Mouse (Mus musculus): Measurements from ENCODE around the gene Numb. TPM values are rescaled to one million over a fixed set of nuclear protein-coding genes. Genes with fewer than 3 reads are reported as not detected.

Gene Numb
- total RNA-seq, 1 experiment: 17.2 TPM

GRCm38 (mm10) chr12:83850334-83850733, 71.4 kb downstream of the Numb start:
- in situ Hi-C loops (cut with MboI; ENCODE audit: low sequenced_read_pairs in 2 of 2, unreplicated experiment in 2 of 2): no loop called here
- no peaks in the 10 kb centered on the region for H3K4me1 ChIP-seq (ENCODE audit: control insufficient read depth in 2 of 2, insufficient read depth in 2 of 2, low read length in 2 of 2, poor library complexity in 1 of 2)
- H3K36me3 ChIP-seq (ENCODE audit: control insufficient read depth, insufficient read depth, low read length, poor library complexity, severe bottlenecking): no peaks in the 10 kb centered on the region
- H3K9me3 ChIP-seq (ENCODE audit: control insufficient read depth, insufficient read depth, low read depth, low read length): no peaks in the 10 kb centered on the region
- TF ChIP-seq CHD2 (IDR thresholded peaks at IDR 0.05; ENCODE audit: low read depth, low read length) (no peak), ZNF384 (IDR thresholded peaks at IDR 0.05; ENCODE audit: low read depth, low read length) (no peak)
- no peak overlapping the region for H3K27ac ChIP-seq (ENCODE audit: insufficient read depth, low read depth, low read length, poor library complexity, severe bottlenecking)
- DNase-seq (ENCODE audit: low read depth, low spot score): no peak
- no peak overlapping the region for H3K4me3 ChIP-seq (ENCODE audit: insufficient read depth in 1 of 2, low read depth in 1 of 2, low read length in 2 of 2, poor library complexity in 1 of 2, severe bottlenecking in 1 of 2)
- no peak overlapping the region for H3K9ac ChIP-seq (ENCODE audit: insufficient read depth, low read depth, low read length, poor library complexity, severe bottlenecking)

GRCm38 (mm10) chr12:83848595-83849231, 73.0 kb downstream of the Numb start:
- H3K27ac ChIP-seq (ENCODE audit: insufficient read depth, low read depth, low read length, poor library complexity, severe bottlenecking): no peak overlapping the region
- H3K9me3 ChIP-seq (ENCODE audit: control insufficient read depth, insufficient read depth, low read depth, low read length): no peaks in the 10 kb centered on the region
- no peak overlapping the region for H3K4me3 ChIP-seq (ENCODE audit: insufficient read depth in 1 of 2, low read depth in 1 of 2, low read length in 2 of 2, poor library complexity in 1 of 2, severe bottlenecking in 1 of 2)
- H3K4me1 ChIP-seq (ENCODE audit: control insufficient read depth in 2 of 2, insufficient read depth in 2 of 2, low read length in 2 of 2, poor library complexity in 1 of 2): no peaks in the 10 kb centered on the region
- TF ChIP-seq ZC3H11A (IDR thresholded peaks at IDR 0.05; ENCODE audit: borderline replicate concordance, low read depth, low read length): no peak
- TF ChIP-seq CHD2 (IDR thresholded peaks at IDR 0.05; ENCODE audit: low read depth, low read length): no peak
- TF ChIP-seq ZNF384 (IDR thresholded peaks at IDR 0.05; ENCODE audit: low read depth, low read length): no peak
- TF ChIP-seq MAFK (IDR thresholded peaks at IDR 0.05; ENCODE audit: insufficient read depth, low read depth, low read length): no peak
- no peak for TF ChIP-seq HCFC1 (IDR thresholded peaks at IDR 0.05; ENCODE audit: borderline replicate concordance, insufficient read depth, low read length)
- H3K36me3 ChIP-seq (ENCODE audit: control insufficient read depth, insufficient read depth, low read length, poor library complexity, severe bottlenecking): no peaks in the 10 kb centered on the region
- in situ Hi-C loops (cut with MboI; ENCODE audit: low sequenced_read_pairs in 2 of 2, unreplicated experiment in 2 of 2): no loop called here
- no peak overlapping the region for H3K9ac ChIP-seq (ENCODE audit: insufficient read depth, low read depth, low read length, poor library complexity, severe bottlenecking)
- no peak for DNase-seq (ENCODE audit: low read depth, low spot score)

- Histone ChIP-seq H3K9me3 (ENCODE audit: control insufficient read depth, insufficient read depth, low read depth, low read length) (no peaks in the 10 kb centered on the region), H3K4me1 (ENCODE audit: control insufficient read depth in 2 of 2, insufficient read depth in 2 of 2, low read length in 2 of 2, poor library complexity in 1 of 2) (no peaks in the 10 kb centered on the region), H3K36me3 (ENCODE audit: control insufficient read depth, insufficient read depth, low read length, poor library complexity, severe bottlenecking) (no peaks in the 10 kb centered on the region), H3K27ac (ENCODE audit: insufficient read depth, low read depth, low read length, poor library complexity, severe bottlenecking) (no peak overlapping the region), H3K9ac (ENCODE audit: insufficient read depth, low read depth, low read length, poor library complexity, severe bottlenecking) (no peak overlapping the region), H3K4me3 (ENCODE audit: insufficient read depth in 1 of 2, low read depth in 1 of 2, low read length in 2 of 2, poor library complexity in 1 of 2, severe bottlenecking in 1 of 2) (no peak overlapping the region)
- in situ Hi-C loops (cut with MboI; ENCODE audit: low sequenced_read_pairs in 2 of 2, unreplicated experiment in 2 of 2): no loop called here
- no peak for DNase-seq (ENCODE audit: low read depth, low spot score)
- TF ChIP-seq MAFK (IDR thresholded peaks at IDR 0.05; ENCODE audit: insufficient read depth, low read depth, low read length) (no peak), ZNF384 (IDR thresholded peaks at IDR 0.05; ENCODE audit: low read depth, low read length) (no peak), CHD2 (IDR thresholded peaks at IDR 0.05; ENCODE audit: low read depth, low read length) (no peak), ZC3H11A (IDR thresholded peaks at IDR 0.05; ENCODE audit: borderline replicate concordance, low read depth, low read length) (no peak), HCFC1 (IDR thresholded peaks at IDR 0.05; ENCODE audit: borderline replicate concordance, insufficient read depth, low read length) (no peak)
These were observed 73.9 kb downstream of the Numb start for GRCm38 (mm10) chr12:83847877-83848276.

DNA sequence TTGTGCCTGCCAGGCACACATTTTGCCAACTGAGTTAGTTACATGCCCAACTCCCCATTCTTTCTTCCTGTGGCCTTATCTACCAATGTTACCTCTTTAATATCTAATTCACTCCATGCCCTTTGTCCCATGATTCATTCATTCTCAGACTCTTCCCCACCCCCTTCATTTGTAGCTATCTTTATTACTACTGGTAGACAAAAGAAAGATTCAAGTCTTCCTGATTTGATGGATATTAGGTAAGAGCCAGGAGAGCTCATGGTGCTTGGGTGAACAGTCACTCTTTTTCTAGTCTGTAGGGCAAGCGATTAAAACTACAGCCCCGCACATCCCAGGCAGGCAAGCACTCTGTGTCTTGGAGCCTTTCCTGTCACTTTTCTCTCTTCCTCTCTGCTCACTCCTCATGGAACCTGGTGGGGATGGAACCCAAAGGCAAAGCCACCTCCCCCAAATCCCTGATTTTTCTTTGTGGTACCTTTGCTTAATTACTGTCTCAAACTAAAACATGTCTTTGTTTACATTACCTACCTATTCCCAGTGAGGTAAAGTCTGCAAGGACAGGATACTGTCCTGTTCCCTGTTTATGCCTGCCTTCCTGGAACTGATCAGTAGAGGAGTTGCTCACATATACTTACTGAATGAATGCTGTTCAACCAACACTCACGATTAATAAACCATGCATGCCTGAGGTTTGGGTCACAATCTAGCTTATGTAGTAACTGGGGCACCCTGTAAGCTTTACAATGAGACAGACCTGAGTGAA, 78.9 kb downstream of the Numb start:
- Histone ChIP-seq H3K9ac (ENCODE audit: insufficient read depth, low read depth, low read length, poor library complexity, severe bottlenecking) (no peak overlapping the region), H3K36me3 (ENCODE audit: control insufficient read depth, insufficient read depth, low read length, poor library complexity, severe bottlenecking) (no peaks in the 10 kb centered on the region), H3K27ac (ENCODE audit: insufficient read depth, low read depth, low read length, poor library complexity, severe bottlenecking) (no peak overlapping the region), H3K4me3 (ENCODE audit: insufficient read depth in 1 of 2, low read depth in 1 of 2, low read length in 2 of 2, poor library complexity in 1 of 2, severe bottlenecking in 1 of 2) (no peak overlapping the region), H3K4me1 (ENCODE audit: control insufficient read depth in 2 of 2, insufficient read depth in 2 of 2, low read length in 2 of 2, poor library complexity in 1 of 2) (peaks cover 2 to 5% of the 10 kb centered on the region in 2 experiments; a peak in 2 of 4 replicates), H3K9me3 (ENCODE audit: control insufficient read depth, insufficient read depth, low read depth, low read length) (no peaks in the 10 kb centered on the region)
- in situ Hi-C loops (cut with MboI; ENCODE audit: low sequenced_read_pairs in 2 of 2, unreplicated experiment in 2 of 2): no loop called here
- TF ChIP-seq MAFK (IDR thresholded peaks at IDR 0.05; ENCODE audit: insufficient read depth, low read depth, low read length) (no peak), HCFC1 (IDR thresholded peaks at IDR 0.05; ENCODE audit: borderline replicate concordance, insufficient read depth, low read length) (no peak)
- DNase-seq (ENCODE audit: low read depth, low spot score): no peak
